Mouse (Mus musculus): Measurements from ENCODE around the gene Pcdh15.

- no peak for TF ChIP-seq CTCF (IDR thresholded peaks at IDR 0.05; ENCODE audit: low read depth)
- no peak for TF ChIP-seq EP300 (optimal IDR thresholded peaks at IDR 0.05)
These were observed 1030.0 kb downstream of the Pcdh15 start for GRCm38 (mm10) chr10:74129192-74129591.
